Mouse (Mus musculus) cerebellum, adult 11-12 months (tissue): Measurements from ENCODE around the gene Cyct.

Experiments used
- DNase-seq: peaks from one replicate; pipeline ENCODE4 v3.0.0; 2022

Gene Cyct

DNA sequence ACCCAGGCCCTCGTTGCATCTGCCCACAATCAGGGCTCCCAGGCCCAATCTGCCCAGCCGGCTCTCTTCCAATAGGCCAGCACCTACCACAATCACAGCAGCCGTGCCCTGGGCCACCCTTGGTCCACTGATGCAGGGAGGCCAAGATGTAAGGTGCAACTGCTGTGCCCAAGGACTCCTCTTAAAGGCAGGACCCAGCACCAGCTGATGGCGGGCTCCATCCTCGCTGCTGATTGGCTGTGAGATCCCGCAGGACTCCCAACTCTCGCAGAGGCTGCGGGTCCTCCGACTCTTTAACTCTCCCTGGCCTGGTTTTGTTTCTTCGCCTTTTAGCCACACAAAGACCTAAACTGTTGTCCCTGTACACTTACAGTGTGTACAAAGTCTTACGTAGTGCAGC is at the start of gene Cyct:
TSS of gene Cyct (minus strand) at position 225 of the 400 bp plus-strand sequence.
- DNase-seq, result no peak

DNA sequence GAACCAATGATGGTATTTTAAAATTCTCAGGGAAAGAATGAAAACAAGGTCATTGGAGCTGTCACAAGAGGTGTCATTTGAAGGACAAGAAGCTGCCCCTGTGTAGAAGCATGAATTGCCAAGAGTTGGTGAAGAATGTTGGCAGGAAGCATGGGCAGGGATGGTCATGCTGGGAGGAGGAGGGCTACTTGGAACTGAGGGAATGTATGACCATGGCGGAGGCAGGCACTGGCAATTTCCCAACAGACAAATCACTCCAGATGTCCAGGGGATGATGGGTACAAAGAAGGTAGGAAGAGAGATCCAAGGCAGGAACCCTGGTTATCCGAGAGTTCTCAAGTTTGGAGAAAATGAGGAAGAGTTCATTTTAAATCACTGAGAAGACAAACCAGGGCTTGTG is 49.7 kb upstream of the Cyct start:
- DNase-seq, result peak; percentile 63

DNA sequence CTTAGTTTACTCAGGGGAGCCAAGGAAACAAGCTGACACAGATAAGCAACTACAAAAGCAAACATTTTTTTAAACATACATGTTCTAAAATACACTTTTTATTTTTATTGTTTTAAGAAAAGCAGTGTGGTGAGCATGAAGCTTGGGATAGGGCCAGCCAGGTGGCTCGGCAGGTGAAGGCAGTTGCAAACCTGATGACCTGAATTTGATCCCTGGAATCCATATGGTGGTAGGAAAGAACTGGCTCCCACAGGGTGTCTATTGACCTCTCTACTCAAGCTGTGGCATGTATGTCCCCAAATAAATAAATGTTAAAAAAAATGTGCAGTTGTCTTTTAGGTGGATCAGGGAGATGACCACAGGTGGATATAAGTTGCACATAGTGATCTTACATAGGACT is 49.3 kb upstream of the Cyct start:
- DNase-seq, result peak; percentile 46

DNA sequence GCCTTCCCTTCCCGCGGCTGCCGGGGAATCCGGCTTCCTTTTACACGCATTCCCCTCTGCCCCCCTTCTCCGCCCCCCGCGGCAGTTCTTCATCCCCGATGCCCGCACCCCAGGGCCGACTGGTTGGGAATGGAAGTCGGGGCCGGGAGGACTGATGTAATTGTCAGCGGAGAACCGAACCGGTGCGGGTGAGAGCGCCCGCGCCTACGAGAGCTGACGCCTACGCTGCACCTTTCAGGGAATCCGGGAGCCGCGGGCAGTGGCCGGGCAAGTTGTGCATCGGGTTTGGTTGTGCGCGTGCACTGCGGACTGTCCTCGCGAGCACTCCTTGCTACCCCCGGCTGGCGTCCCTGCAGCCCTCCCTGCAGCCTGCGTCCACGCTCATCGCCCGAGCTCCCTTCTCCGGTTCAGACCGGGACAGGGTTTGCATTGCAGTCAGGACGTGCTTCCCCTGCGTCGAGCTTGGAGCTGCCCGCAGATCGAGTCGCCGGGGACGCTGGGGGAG is 46.7 kb upstream of the Cyct start:
- peak; percentile 85 for DNase-seq

DNA sequence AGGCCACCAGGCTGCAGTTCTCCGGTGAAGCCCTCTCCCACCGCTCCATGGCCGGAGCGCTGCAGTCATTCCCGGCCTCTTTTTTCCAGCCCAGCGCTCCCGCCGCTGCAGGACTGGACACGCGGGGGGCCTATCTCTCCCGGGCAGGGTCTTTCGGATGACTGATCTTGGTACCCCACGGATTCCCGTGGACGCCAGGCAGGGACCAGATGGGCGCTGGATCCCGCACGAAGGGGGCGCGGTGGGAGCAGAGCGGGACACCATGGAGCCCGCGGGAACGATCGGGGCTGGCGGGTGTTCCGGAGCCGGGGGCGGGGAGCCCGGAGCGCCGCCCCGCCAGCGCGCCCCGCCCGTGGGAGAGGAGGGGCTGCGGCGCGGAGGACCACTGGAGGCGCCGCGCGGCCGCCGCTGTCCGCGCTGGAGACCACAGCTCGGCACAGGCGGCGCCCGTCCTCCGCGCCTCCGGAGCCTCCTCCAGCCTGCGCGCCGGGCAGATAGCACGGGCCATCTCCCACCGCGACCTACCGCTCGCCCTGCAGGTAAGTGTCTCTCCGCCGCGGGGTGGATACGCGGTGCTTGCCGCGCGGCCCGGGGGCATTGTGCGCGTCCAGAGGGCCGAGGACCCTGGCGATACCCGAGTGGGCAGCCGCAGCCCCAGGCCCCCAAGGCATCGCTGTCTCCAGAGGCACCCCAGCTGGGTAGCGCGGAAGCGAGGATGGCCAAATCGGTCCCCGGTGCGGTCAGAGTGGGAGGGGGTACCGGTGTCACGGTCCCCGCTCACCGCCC is 46.1 kb upstream of the Cyct start, which contains the start of gene Osbpl6:
TSS of gene Osbpl6 (plus strand) at position 358 of the 786 bp plus-strand sequence.
- peak; percentile 82 for DNase-seq

DNA sequence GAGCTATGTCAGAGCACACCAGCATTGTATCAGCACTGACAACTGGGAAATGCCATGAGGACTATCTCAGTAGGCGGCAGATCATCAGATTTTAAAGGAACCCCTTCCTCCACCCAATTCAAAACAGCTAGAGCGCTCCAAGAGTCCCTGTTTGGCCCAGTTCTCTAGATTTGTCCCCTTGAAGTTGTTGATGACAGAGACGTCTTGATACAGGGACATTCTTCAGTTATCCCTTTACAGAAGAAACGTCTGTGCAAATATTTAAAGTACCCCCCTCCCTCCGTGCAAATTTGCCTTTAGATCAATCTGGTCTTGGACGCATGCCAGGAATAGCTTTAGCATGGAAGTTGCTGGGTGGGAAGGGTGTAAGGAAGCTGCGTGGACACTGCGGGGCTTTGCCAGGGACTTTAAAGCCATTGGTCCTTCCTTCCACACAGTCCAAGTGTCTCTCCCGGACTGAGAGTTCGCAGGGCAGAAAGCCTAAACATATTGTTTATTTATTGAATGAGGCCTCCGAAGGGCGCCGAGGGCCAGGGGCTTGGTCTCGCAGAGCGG is 45.4 kb upstream of the Cyct start:
- DNase-seq, result peak; percentile 64

DNA sequence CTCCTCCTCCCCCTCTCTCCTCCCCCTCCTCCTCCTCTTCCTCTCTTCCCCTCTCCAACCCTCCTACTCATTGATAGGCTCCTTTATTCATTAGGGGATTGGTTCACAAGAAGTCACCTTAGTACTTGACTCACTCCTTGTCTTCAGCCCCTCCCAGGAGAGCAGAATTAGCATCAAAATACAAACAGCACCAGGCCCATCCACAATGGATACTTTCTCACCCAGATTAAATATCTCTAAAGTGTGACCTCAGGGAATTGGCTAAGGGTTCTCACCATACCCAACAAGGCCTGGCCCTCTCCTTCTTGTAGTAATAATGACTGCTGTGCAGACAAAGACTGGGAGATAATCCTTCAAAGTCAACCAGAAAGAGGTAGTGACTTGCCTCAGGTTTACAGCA is 39.9 kb upstream of the Cyct start:
- DNase-seq, result no peak

DNA sequence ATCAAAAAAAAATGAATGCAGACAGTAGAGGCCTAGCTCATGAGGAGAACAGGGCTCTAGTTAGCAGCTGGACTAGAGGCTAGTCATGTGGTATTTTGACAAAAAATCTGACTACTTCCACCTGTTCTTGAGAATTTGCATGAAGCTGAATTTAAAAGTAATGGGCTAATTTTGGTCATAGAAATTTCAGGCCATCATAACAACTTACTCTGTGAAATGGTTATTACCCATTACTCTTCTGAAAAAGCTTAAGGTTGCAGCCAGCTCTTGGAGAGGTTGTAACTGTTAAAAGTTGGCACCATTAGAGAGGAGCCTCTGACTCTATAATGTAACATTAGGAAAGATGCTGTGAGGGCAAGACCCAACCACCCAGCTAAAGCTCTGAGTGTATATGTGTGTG is 26.3 kb upstream of the Cyct start:
- no peak for DNase-seq

DNA sequence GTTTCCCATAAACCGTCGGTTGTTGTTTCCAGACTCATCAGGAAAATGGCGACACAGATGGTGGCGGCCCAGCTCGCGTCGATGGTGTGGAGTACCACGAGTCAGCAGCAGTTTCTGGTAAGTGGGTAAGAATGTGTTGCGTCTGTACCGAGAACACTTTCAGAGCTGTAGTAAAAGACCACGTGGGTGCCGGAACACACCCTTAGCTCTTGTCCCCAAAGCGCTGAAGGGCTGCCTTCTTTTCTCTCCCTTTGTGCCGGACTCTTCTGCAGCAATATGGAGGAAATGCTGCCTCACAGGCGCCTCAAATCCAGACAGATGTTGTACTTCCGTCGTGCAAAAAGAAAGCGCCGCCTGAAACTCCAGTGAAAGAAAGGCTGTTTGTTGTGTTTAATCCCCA is 18.4 kb upstream of the Cyct start:
- no peak for DNase-seq

DNA sequence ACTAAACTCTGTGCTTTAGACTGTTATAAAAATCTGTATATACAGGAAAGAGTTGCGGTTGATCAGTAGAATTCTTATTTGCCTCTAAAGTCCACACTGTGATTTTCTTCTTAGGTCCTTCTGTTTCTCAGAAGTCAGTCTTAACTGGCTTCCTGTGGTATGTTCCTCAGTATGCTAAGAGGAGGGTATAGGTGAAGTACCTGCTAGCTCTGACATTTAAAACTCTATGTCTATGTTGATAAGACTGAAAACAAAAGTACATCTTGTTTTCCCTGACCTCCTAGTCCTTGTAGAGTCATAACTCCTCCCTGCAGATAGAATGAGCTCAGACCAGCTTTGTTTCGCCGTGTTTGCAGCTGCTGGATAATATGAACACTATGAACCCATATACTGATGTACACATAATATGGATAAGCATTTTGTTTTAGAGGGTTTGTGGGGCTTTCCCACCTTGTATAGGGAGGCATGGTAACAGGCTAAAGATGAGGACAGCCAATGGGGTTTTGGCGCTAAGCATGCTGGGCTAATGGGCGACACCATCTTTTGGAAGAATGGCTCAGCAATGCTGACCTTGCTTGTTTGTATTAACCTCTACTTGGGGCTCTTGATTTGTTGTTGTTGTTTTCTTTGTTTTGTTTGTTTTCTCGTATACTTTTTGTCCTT is 14.4 kb upstream of the Cyct start:
- DNase-seq, result no peak

DNA sequence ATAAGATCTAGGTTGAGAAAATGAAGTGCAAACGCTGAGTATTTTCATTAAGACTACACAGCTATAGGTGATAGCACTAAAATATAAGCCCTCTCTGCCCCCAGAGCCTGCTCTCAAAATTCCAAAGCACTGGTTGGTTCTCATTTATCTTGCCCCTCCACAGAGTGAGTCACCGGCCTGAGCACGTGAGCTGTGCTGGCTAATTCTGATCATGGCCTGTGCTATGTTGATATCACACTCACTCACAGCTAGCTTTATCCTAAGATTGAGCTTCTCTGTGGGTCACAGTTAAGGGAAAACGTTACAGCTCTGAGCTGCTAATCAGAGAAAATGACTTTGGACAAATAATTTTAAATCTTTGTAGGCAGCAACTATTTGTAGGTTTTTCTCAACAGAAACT is 12.0 kb upstream of the Cyct start:
- no peak for DNase-seq

DNA sequence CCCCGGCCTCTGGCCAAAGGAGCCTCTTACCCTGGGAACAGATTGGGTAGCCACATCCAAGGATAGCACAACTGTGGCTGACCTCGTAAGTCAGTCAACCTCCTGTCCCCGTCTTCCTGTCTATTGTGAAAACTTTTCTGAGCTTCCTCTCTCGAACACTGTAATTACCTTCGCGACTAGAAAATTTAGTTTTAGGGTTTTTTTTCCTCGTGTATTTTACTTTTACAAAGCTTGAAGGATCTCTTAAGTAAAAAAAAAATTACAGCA is 10.3 kb upstream of the Cyct start:
- no peak for DNase-seq

DNA sequence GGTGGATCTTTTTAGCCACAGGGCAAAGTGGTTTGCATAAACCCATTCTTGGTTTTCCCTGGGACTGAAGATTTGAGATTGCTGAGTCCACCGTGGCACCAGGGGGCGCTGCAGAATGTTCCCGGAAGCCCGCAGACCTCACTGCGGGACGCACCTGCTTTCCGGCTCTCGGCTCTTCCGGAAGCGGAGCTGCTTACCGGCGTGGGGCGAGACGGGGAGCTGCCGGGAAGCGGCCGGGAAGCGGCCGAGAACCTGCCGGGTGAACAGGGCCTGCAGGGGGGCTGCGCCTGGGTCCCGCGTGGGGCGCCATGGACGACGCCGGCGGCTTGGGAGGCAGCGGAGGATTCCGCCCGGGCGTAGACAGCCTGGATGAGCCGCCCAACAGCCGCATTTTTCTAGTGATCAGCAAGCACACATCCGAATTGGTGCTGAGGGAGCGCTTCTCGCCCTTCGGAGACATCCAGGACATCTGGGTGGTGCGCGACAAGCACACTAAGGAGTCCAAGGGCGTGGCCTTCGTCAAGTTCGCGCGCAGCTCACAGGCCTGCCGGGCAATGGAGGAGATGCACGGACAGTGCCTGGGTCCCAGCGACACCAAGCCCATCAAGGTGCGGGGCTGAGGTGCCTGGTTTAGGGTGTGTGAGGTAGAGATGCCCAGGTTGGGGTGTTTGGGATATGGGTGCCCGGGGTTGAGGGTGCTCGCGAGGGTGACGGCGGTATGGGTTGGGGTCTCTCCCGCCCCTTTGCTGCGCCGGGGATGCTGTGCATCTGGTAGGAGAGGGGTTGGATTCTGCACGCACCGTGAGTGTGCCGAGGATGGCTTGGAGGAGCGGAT is 9.8 kb upstream of the Cyct start, which contains the start of gene Rbm45:
TSS of gene Rbm45 (plus strand) at position 164 of the 835 bp plus-strand sequence.
- peak; percentile 84 for DNase-seq

DNA sequence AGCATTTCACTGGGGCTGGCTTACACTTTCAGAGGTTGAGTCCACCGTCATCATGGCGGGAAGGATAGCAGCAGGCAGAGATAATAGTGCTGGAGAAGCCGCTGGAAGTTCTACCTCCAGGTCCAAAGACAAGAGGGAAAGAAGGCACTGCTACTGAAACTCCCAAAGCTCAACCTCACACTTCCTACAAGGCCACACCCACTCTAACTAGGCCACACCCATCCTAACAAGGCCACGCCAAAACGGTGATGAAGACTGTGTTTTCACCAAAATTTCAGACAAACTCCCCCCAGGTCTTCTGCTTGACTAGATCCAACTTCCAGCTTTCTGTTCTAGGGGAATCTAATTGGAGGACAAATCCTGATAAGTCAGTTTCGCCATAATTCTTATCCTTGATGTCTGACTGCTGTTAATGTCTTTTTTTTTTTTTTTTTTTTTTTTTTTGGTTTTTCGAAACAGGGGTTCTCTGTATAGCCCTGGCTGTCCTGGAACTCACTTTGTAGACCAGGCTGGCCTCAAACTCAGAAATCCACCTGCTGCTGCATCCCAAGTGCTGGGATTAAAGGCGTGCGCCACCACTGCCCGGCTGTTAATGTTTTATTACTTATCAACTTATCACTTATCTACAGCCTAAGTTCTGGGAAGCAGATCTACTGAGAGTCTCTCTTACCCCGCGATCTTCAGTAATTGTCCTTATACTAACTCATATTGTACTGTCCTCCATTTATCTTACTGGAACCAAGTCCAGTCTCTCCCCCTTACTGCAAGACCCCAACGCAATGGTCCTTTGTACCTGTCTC is 8.8 kb upstream of the Cyct start:
- no peak for DNase-seq

DNA sequence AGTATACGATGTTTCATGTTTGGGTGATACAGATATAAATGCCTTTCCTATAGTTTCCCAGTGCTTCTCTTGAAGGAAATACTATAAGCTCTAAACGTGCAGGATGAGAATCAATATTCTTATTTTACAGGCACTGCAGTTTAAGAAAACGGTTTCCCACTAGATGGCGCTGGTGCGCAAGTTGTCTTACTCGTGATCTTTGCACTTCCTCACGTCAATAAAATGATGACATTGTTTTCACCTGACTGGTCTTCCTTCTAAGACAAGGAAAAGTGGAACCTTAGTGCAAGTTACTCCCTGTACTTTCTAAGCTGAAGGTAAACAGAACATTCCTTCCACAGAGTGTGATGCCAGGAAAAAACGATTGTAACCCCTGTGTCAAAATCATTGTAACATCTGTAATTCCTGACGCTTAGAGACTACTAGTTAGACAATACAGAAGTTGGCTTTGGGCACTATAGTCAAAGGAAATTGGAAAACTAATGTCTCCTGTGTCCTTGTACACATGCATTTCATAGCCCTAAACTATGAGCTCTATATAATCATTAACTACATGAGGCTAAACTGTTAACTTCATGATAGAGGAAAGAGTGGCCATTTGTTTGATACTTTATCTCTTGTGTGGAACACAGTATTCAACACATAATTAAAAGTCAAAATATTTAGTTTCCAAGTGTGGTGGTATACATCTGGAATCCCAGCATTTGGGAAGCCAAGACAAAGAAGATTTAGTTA is 7.1 kb upstream of the Cyct start:
- peak; percentile 55 for DNase-seq

DNA sequence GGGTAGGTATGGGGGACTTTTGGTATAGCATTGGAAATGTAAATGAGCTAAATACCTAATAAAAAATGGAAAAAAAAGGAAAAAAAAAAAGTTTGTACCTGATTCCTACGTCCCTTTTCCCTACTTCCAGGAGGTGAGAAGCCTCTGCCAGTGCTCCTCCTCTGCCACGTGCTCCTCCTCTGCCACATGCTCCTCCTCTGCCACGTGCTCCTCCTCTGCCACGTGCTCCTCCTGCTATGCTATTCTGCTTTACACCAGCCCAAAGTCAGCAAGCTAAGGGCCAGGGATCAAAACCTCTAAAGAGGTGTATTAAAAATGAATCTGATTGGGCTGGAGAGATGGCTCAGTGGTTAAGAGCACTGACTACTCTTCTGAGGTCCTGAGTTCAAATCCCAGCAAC is 5.6 kb upstream of the Cyct start:
- no peak for DNase-seq

DNA sequence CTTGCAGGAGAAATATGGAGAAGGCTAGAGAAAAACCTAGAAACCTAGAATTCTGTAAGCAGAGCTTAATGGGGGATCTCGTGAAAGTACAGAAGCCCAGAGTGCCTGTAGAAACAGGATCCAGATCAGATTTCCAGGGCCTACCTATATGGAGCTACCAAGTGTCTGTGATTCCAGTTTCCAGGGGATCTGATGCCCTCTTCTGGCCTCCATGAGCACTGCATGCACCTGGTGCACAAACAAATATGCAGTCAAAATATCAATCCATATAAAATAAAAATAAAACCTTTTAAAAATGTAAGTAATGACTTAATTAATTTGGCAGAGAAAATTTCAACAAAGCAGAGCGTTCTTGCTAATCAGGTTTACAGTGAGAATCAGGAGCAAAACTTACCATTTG is 1.9 kb upstream of the Cyct start:
- no peak for DNase-seq

DNA sequence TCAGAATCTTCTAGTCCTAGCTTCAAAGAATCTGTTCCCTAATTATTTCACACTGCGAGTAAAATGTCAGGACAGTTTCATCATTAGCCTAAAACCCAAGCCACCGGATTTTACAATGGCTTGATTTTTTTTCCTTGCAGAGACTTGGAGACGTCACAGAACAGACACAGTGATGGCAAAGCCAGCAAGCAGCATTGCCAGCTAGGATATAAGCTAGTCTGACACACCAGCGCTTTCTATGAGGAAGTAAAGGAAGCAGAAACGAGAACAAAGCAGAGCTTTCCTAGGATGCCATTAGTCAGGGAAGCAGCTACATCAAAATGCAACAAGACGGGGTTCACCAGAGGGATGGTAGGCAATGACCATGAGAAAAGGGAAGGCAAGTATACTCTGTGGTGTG is 12.4 kb downstream of the Cyct start:
- DNase-seq, result no peak

DNA sequence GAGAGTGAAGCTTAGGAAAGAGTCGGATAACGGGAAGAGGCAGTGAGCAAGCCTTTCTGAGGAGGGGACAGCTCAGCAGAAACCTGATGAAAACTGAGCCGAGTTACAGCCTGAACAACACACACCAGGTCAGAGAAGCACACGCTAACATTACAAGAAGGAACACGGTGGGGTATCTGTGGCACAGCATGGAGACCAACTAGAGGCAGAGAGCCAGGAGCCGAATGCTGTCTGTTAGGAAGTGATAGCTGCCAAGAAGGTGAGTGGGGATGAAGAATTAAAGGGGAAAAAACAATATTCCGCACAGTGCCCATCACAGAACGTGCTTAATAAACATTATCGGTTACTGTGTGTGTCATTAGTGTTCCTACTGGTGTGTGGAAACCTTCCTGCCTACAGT is 18.1 kb downstream of the Cyct start:
- no peak for DNase-seq

DNA sequence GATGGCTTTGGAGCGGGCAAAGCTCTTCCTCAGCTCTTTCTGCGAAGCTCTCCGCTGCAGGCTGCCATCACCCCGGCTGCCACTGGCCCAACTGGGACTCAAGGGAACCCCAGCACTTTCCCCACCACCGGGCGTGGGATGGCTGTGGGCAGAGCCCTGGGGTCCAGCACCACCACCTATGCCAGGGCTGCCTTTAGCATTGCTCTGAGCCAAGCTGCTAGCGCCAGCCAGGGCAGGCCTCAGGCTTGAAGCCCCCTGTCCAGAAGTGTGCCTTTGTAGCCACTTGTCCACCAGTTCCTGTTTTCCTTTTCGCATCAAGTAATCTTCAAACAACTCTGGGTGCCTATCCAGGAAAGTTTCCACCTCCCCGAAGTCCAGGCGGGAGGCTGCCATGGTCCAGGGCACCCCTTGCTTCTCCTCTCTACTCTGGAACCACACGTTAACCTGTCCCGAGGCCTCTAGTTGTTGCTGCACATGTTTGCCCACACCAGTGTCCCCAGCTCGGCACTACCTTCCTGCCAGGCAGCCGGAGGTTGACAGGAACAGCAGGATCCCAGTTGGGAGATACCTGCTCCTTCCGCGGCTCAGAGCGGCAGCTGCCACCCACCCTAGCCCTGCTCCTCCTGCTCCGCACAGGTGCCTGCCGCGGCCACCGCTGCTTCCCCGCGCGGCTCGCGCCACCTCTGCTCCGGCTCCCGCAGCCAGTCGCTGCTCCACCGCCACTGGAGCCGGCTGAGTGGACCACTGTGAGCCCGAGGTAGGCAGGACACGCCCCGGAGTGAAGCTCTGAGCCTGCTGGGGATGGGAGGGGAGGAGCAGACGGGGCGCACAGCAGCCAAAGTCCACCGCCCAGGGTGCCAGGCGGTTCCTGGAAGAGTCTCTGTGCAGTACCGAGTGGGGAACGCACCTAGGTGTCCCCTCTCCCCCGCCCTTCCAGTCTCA is 21.8 kb downstream of the Cyct start, which contains the start of gene Pde11a:
TSS of gene Pde11a (minus strand) at position 560 of the 942 bp plus-strand sequence.
- DNase-seq, result no peak
